Mouse (Mus musculus): ENCODE data around the gene Noa1.

DNA sequence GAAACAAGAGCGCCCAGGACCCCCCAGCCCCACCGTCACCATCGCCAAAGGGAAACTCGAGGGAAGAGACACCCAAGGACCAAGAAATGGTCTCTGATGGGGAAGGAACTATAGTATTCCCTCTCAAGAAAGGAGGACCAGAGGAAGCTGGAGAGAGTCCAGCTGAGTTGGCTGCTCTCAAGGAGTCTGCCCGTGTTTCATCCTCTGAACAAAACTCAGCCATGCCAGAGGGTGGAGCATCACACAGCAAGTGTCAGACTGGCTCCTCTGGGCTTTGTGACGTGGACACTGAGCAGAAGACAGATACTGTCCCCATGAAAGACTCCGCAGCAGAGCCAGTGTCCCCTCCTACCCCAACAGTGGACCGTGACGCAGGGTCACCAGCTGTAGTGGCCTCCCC, 27.6 kb downstream of the Noa1 start:
- TF ChIP-seq CTCF (IDR thresholded peaks at IDR 0.05; ENCODE audit: low read depth) (no peak), EP300 (IDR thresholded peaks at IDR 0.05; ENCODE audit: low read depth) (no peak)
